Mouse (Mus musculus) kidney, adult 9 months (tissue): Measurements from ENCODE around the gene Adamts12.

Source experiments
- DNase-seq: peaks from one replicate; pipeline ENCODE4 v3.0.0; 2022

The Adamts12 gene

GRCm38 (mm10) chr15:11082961-11083569 is 18.5 kb downstream of the Adamts12 start:
- DNase-seq = no peak

- no peak for DNase-seq
Measured at GRCm38 (mm10) chr15:11083678-11084077, 19.1 kb downstream of the Adamts12 start.

- DNase-seq = no peak
Measured at GRCm38 (mm10) chr15:11084241-11084992, 19.8 kb downstream of the Adamts12 start.

- no peak for DNase-seq
Measured at GRCm38 (mm10) chr15:11084993-11085365, 20.4 kb downstream of the Adamts12 start.

GRCm38 (mm10) chr15:11089494-11089893 is 24.9 kb downstream of the Adamts12 start:
- DNase-seq = no peak

GRCm38 (mm10) chr15:11095566-11095965 is 31.0 kb downstream of the Adamts12 start:
- DNase-seq = no peak

- DNase-seq = no peak
Measured at GRCm38 (mm10) chr15:11097967-11098702, 33.5 kb downstream of the Adamts12 start.

- no peak for DNase-seq
Measured at GRCm38 (mm10) chr15:11098940-11099339, 34.4 kb downstream of the Adamts12 start.

GRCm38 (mm10) chr15:11100917-11101316 is 36.3 kb downstream of the Adamts12 start:
- no peak for DNase-seq

GRCm38 (mm10) chr15:11105101-11105500 is 40.5 kb downstream of the Adamts12 start:
- DNase-seq = no peak

GRCm38 (mm10) chr15:11107376-11107775 is 42.8 kb downstream of the Adamts12 start:
- DNase-seq = no peak

- peak; percentile 51 for DNase-seq
Measured at GRCm38 (mm10) chr15:11114631-11115197, 50.1 kb downstream of the Adamts12 start.

GRCm38 (mm10) chr15:11116303-11116702 is 51.7 kb downstream of the Adamts12 start:
- peak; percentile 68 for DNase-seq

GRCm38 (mm10) chr15:11116853-11117252 is 52.3 kb downstream of the Adamts12 start:
- DNase-seq = no peak

GRCm38 (mm10) chr15:11118371-11118770 is 53.8 kb downstream of the Adamts12 start:
- DNase-seq = no peak

- DNase-seq = no peak
Measured at GRCm38 (mm10) chr15:11121721-11122120, 57.1 kb downstream of the Adamts12 start.

GRCm38 (mm10) chr15:11125361-11125760 is 60.8 kb downstream of the Adamts12 start:
- DNase-seq = no peak

- no peak for DNase-seq
Measured at GRCm38 (mm10) chr15:11128457-11128856, 63.9 kb downstream of the Adamts12 start.

GRCm38 (mm10) chr15:11132586-11133558 is 68.3 kb downstream of the Adamts12 start:
- no peak for DNase-seq

- DNase-seq = no peak
Measured at GRCm38 (mm10) chr15:11145581-11145980, 81.0 kb downstream of the Adamts12 start.

- no peak for DNase-seq
Measured at GRCm38 (mm10) chr15:11159386-11159785, 94.8 kb downstream of the Adamts12 start.

GRCm38 (mm10) chr15:11160759-11161158 is 96.2 kb downstream of the Adamts12 start:
- DNase-seq = peak; percentile 5
